8 mouse cellular contexts compared by ENCODE assay signal in genomic region chr6:13069302-13070146, GRCm38 (mm10). TPM values are rescaled to one million over a fixed set of nuclear protein-coding genes. Genes with fewer than 3 reads are reported as not detected.
DNase-seq lines count a peak whose midpoint lies in the region; ATAC-seq and TF ChIP-seq lines count a peak whose summit lies in the region.

Gene Tmem106b (plus strand): TSS chr6:13069759.

- H3K4me1 ChIP-seq in bone marrow, adult 2 months (ENCODE audit: control insufficient read depth, insufficient read depth, low read length) = peaks cover 1% of the 10 kb centered on the region; the same call in 1 of the 2 replicates
- H3K4me1 ChIP-seq in embryonic facial prominence, embryonic 15.5 days = peaks cover 4% of the 10 kb centered on the region
- peaks cover 3% of the 10 kb centered on the region; the same call in 1 of the 2 replicates for H3K4me1 ChIP-seq in limb, embryonic 14.5 days (ENCODE audit: control insufficient read depth, insufficient read depth, low read length)
- H3K4me1 ChIP-seq in midbrain, postnatal 0 days (ENCODE audit: insufficient read depth, low read length) = peaks cover 4% of the 10 kb centered on the region; the same call in 1 of the 2 replicates

- H3K27me3 ChIP-seq in embryonic facial prominence, embryonic 15.5 days = no peaks in the 10 kb centered on the region
- no peaks in the 10 kb centered on the region for H3K27me3 ChIP-seq in limb, embryonic 14.5 days (ENCODE audit: control insufficient read depth, insufficient read depth, low read length)
- H3K27me3 ChIP-seq in midbrain, postnatal 0 days (ENCODE audit: insufficient read depth, low read length) = no peaks in the 10 kb centered on the region

- H3K27ac ChIP-seq in bone marrow, adult 2 months (ENCODE audit: control insufficient read depth, insufficient read depth, low read depth, low read length, poor library complexity) = peak within 1 kb of the TSS; percentile 91
- H3K27ac ChIP-seq in embryonic facial prominence, embryonic 15.5 days (replicated peaks) = peak within 1 kb of the TSS; percentile 74
- peak within 1 kb of the TSS; percentile 67 for H3K27ac ChIP-seq in limb, embryonic 14.5 days (replicated peaks; ENCODE audit: low read depth, low read length)
- peak within 1 kb of the TSS; percentile 87 for H3K27ac ChIP-seq in midbrain, postnatal 0 days (ENCODE audit: low read depth, low read length)

- peak; percentile 87; the same call in 1 of the 2 replicates for TF ChIP-seq POLR2A in bone marrow, adult 2 months (IDR thresholded peaks at IDR 0.05; ENCODE audit: borderline replicate concordance, control insufficient read depth, low read depth, low read length)
- peak; percentile 72; the same call in 1 of the 2 replicates for TF ChIP-seq POLR2A in limb, embryonic 14.5 days (IDR thresholded peaks at IDR 0.05; ENCODE audit: borderline replicate concordance, extremely low read depth, insufficient read depth, insufficient read length)

- peak within 1 kb of the TSS; percentile 55 for H3K4me2 ChIP-seq in embryonic facial prominence, embryonic 15.5 days (replicated peaks)
- H3K4me2 ChIP-seq in limb, embryonic 14.5 days (replicated peaks; ENCODE audit: low read depth, low read length, severe bottlenecking) = peak within 1 kb of the TSS; percentile 53
- H3K4me2 ChIP-seq in midbrain, postnatal 0 days (ENCODE audit: low read depth, low read length, poor library complexity, severe bottlenecking) = peak within 1 kb of the TSS; percentile 75

- TF ChIP-seq CTCF in bone marrow, adult 2 months (IDR thresholded peaks at IDR 0.05; ENCODE audit: control insufficient read depth, insufficient read depth, low read length) = no peak
- TF ChIP-seq CTCF in midbrain, postnatal 0 days (IDR thresholded peaks at IDR 0.05) = no peak

- peak; percentile 94 for DNase-seq in 416B (ENCODE audit: low read depth)
- peak; percentile 96 for DNase-seq in heart, adult 8-10 months (ENCODE audit: low spot score)
- DNase-seq in kidney, adult 9 months = peak; percentile 98
- peak; percentile 97 for DNase-seq in limb, embryonic 14.5 days (ENCODE audit: low spot score)
- peak; percentile 98 for DNase-seq in midbrain, postnatal 0 days (ENCODE audit: low spot score)
- DNase-seq in spleen, postnatal 14 days (ENCODE audit: low spot score in 2 of 2) = peak; percentile 90 to 91

- H3K4me3 ChIP-seq in bone marrow, adult 2 months (replicated peaks; ENCODE audit: control insufficient read depth, low read depth, low read length) = peak within 1 kb of the TSS; percentile 73
- peak within 1 kb of the TSS; percentile 97 for H3K4me3 ChIP-seq in embryonic facial prominence, embryonic 15.5 days (replicated peaks)
- peak within 1 kb of the TSS; percentile 89 for H3K4me3 ChIP-seq in limb, embryonic 14.5 days (replicated peaks; ENCODE audit: low read length)
- H3K4me3 ChIP-seq in midbrain, postnatal 0 days (ENCODE audit: low read depth, low read length) = peak within 1 kb of the TSS; percentile 85

- peak within 1 kb of the TSS; percentile 88 for H3K9ac ChIP-seq in embryonic facial prominence, embryonic 15.5 days
- H3K9ac ChIP-seq in limb, embryonic 14.5 days (ENCODE audit: low read depth, low read length, severe bottlenecking) = peak within 1 kb of the TSS; percentile 94
- H3K9ac ChIP-seq in midbrain, postnatal 0 days (replicated peaks; ENCODE audit: low read length, poor library complexity, severe bottlenecking) = peak within 1 kb of the TSS; percentile 95

- H3K9me3 ChIP-seq in embryonic facial prominence, embryonic 15.5 days (replicated peaks) = no peaks in the 10 kb centered on the region
- no peaks in the 10 kb centered on the region for H3K9me3 ChIP-seq in limb, embryonic 14.5 days (ENCODE audit: control insufficient read depth, low read length)
- H3K9me3 ChIP-seq in midbrain, postnatal 0 days (ENCODE audit: low read length) = no peaks in the 10 kb centered on the region

- whole genome bisulfite sequencing in bone marrow, adult 2 months = 2% methylated on average over 61 of the region's 61 CpGs
- WGBS in embryonic facial prominence, embryonic 15.5 days = 2% methylated on average over 61 of the region's 61 CpGs
- WGBS in limb, embryonic 14.5 days = 4% methylated on average over 48 of the region's 61 CpGs
- WGBS in midbrain, postnatal 0 days = 3% methylated on average over 61 of the region's 61 CpGs

- peaks cover 7% of the 10 kb centered on the region; the same call in 1 of the 2 replicates for H3K36me3 ChIP-seq in embryonic facial prominence, embryonic 15.5 days
- H3K36me3 ChIP-seq in limb, embryonic 14.5 days (ENCODE audit: control insufficient read depth, insufficient read depth, low read length) = peaks cover 23% of the 10 kb centered on the region
- H3K36me3 ChIP-seq in midbrain, postnatal 0 days (ENCODE audit: insufficient read depth, low read length) = peaks cover 4% of the 10 kb centered on the region; the same call in 1 of the 2 replicates

- ATAC-seq in embryonic facial prominence, embryonic 15.5 days (ENCODE audit: insufficient number of reproducible peaks, low FRiP score, low TSS enrichment, low read depth) = peak; percentile 98
- ATAC-seq in limb, embryonic 14.5 days (ENCODE audit: low FRiP score, low read depth) = peak; percentile 97
- peak; percentile 100 for ATAC-seq in midbrain, postnatal 0 days (ENCODE audit: low FRiP score)

RNA-seq across cellular contexts. Expression of gene Tmem106b, which starts in this region (rescaled TPM):
- 5.7 and 6.3 TPM in 2 replicates for polyA plus RNA-seq in bone marrow, adult 2 months (2011; ENCODE audit: insufficient read depth, insufficient read length, low replicate concordance, missing spikeins)
- 32.2 and 33.4 TPM in 2 replicates for polyA plus RNA-seq in embryonic facial prominence, embryonic 15.5 days (2015; fragmentation: Nextera tagmentation; extraction: Ambion mirVana)
- 100 to 1,000 TPM; 138 to 173 (median 153) TPM for total RNA-seq in heart, adult 8-10 months (2022)
- polyA plus RNA-seq in limb, embryonic 14.5 days (2012; rRNA removed) = 23.0 and 28.0 TPM in 2 replicates
- polyA plus RNA-seq in limb, embryonic 14.5 days (2014; fragmentation: Nextera tagmentation; extraction: Ambion mirVana) = 44.7 and 47.1 TPM in 2 replicates
- 92.7 and 94.0 TPM in 2 replicates for total RNA-seq in midbrain, postnatal 0 days (2014; rRNA removed)
- polyA plus RNA-seq in midbrain, postnatal 0 days (2015; fragmentation: Nextera tagmentation; extraction: Ambion mirVana) = 35.5 and 37.9 TPM in 2 replicates

Comparison
In these comparisons a context has a peak if more than half of its experiments do, and no peak if none do; other contexts are left out.
1. Peak in every context shown above with its lines: DNase-seq, ATAC-seq, H3K4me3 ChIP-seq and H3K27ac ChIP-seq.